Mouse (Mus musculus): ENCODE results near the gene Gm49450. TPM values are rescaled to one million over a fixed set of nuclear protein-coding genes. Genes with fewer than 3 reads are reported as not detected.

Gene Gm49450
- polyA plus RNA-seq, 1 experiment from 2014 or later, result not detected

GRCm38 (mm10) chr15:98886667-98887387 lies 66.5 kb downstream of the Gm49450 start:
- 70% methylated on average over 8 of the region's 8 CpGs for WGBS

GRCm38 (mm10) chr15:98884106-98884505 lies 69.2 kb downstream of the Gm49450 start:
- Histone ChIP-seq H3K4me2 (replicated peaks) (no peak overlapping the region), H3K9ac (no peak overlapping the region), H3K27ac (no peak overlapping the region), H3K27me3 (peaks cover 3% of the 10 kb centered on the region; the same call in 1 of the 2 replicates), H3K4me1 (peaks cover 14% of the 10 kb centered on the region), H3K4me3 (no peak overlapping the region), H3K9me3 (replicated peaks) (no peaks in the 10 kb centered on the region), H3K36me3 (no peaks in the 10 kb centered on the region)
- ATAC-seq (ENCODE audit: low FRiP score), result no peak
- 68% methylated on average over 1 of the region's 1 CpGs for WGBS

More at GRCm38 (mm10) chr15:98886667-98887387, 66.5 kb downstream of the Gm49450 start:
- Histone ChIP-seq H3K27me3 (peaks cover 10% of the 10 kb centered on the region), H3K9me3 (replicated peaks) (no peaks in the 10 kb centered on the region), H3K4me2 (replicated peaks) (no peak overlapping the region), H3K4me3 (no peak overlapping the region), H3K36me3 (no peaks in the 10 kb centered on the region), H3K27ac (no peak overlapping the region), H3K9ac (no peak overlapping the region), H3K4me1 (0 out of 2 replicates have a peak, but pooled peaks cover under 1% of the 10 kb centered on the region)
- ATAC-seq (ENCODE audit: low FRiP score), result no peak

GRCm38 (mm10) chr15:98883661-98884060 lies 69.7 kb downstream of the Gm49450 start:
- Histone ChIP-seq H3K36me3 (no peaks in the 10 kb centered on the region), H3K4me3 (no peak overlapping the region), H3K27me3 (peaks cover 3% of the 10 kb centered on the region; the same call in 1 of the 2 replicates), H3K27ac (no peak overlapping the region), H3K4me2 (replicated peaks) (no peak overlapping the region), H3K9ac (no peak overlapping the region), H3K9me3 (replicated peaks) (no peaks in the 10 kb centered on the region), H3K4me1 (peaks cover 14% of the 10 kb centered on the region)
- no peak for ATAC-seq (ENCODE audit: low FRiP score)

Other genes with a start within 250 kb of the Gm49450 start
- 3.1 and 3.5 TPM in 2 replicates for gene Ccdc65, start 245.3 kb downstream of the Gm49450 start, polyA plus RNA-seq (2016; fragmentation: Nextera tagmentation; extraction: Ambion mirVana)
- gene Fkbp11, start 225.4 kb downstream of the Gm49450 start, polyA plus RNA-seq (2016; fragmentation: Nextera tagmentation; extraction: Ambion mirVana), result 14.3 and 15.1 TPM in 2 replicates
- gene Arf3, start 190.3 kb downstream of the Gm49450 start, polyA plus RNA-seq (2016; fragmentation: Nextera tagmentation; extraction: Ambion mirVana), result 65.1 and 65.2 TPM in 2 replicates
- gene Wnt10b, start 175.4 kb downstream of the Gm49450 start, polyA plus RNA-seq (2016; fragmentation: Nextera tagmentation; extraction: Ambion mirVana), result 0.59 and 0.91 TPM in 2 replicates
- gene Wnt1, start 163.7 kb downstream of the Gm49450 start, polyA plus RNA-seq (2016; fragmentation: Nextera tagmentation; extraction: Ambion mirVana), result 8.4 and 8.6 TPM in 2 replicates
- gene Ddn, start 144.1 kb downstream of the Gm49450 start, polyA plus RNA-seq (2016; fragmentation: Nextera tagmentation; extraction: Ambion mirVana), result 0.56 and 0.65 TPM in 2 replicates
- 71.0 and 78.9 TPM in 2 replicates for gene Prkag1, start 122.0 kb downstream of the Gm49450 start, polyA plus RNA-seq (2016; fragmentation: Nextera tagmentation; extraction: Ambion mirVana)
- 12.2 and 12.5 TPM in 2 replicates for gene Kmt2d, start 82.3 kb downstream of the Gm49450 start, polyA plus RNA-seq (2016; fragmentation: Nextera tagmentation; extraction: Ambion mirVana)
- gene Rhebl1, start 59.0 kb downstream of the Gm49450 start, polyA plus RNA-seq (2016; fragmentation: Nextera tagmentation; extraction: Ambion mirVana), result 22.0 and 27.0 TPM in 2 replicates
- gene Dhh, start 55.0 kb downstream of the Gm49450 start, polyA plus RNA-seq (2016; fragmentation: Nextera tagmentation; extraction: Ambion mirVana), result 0.84 and 1.1 TPM in 2 replicates
- gene Lmbr1l, start 35.3 kb downstream of the Gm49450 start, polyA plus RNA-seq (2016; fragmentation: Nextera tagmentation; extraction: Ambion mirVana), result 38.4 and 39.2 TPM in 2 replicates
- gene Tuba1b, start 19.0 kb downstream of the Gm49450 start, polyA plus RNA-seq (2016; fragmentation: Nextera tagmentation; extraction: Ambion mirVana), result 1,219 and 1,243 TPM in 2 replicates
- 9,547 and 9,692 TPM in 2 replicates for gene Tuba1a, start 152 bp upstream of the Gm49450 start, polyA plus RNA-seq (2016; fragmentation: Nextera tagmentation; extraction: Ambion mirVana)
- 59.6 and 72.4 TPM in 2 replicates for gene Tuba1c, start 76.3 kb upstream of the Gm49450 start, polyA plus RNA-seq (2016; fragmentation: Nextera tagmentation; extraction: Ambion mirVana)
- 23.3 and 35.6 TPM in 2 replicates for gene Prph, start 101.6 kb upstream of the Gm49450 start, polyA plus RNA-seq (2016; fragmentation: Nextera tagmentation; extraction: Ambion mirVana)
- 24.1 and 29.2 TPM in 2 replicates for gene Troap, start 121.0 kb upstream of the Gm49450 start, polyA plus RNA-seq (2016; fragmentation: Nextera tagmentation; extraction: Ambion mirVana)
- gene C1ql4, start 134.3 kb upstream of the Gm49450 start, polyA plus RNA-seq (2016; fragmentation: Nextera tagmentation; extraction: Ambion mirVana), result 18.4 and 18.7 TPM in 2 replicates
- 3.2 and 3.3 TPM in 2 replicates for gene Dnajc22, start 139.6 kb upstream of the Gm49450 start, polyA plus RNA-seq (2016; fragmentation: Nextera tagmentation; extraction: Ambion mirVana)
- gene Spats2, start 172.4 kb upstream of the Gm49450 start, polyA plus RNA-seq (2016; fragmentation: Nextera tagmentation; extraction: Ambion mirVana), result 72.7 and 73.6 TPM in 2 replicates